Mouse (Mus musculus) left cerebral cortex, postnatal 14 days (tissue): ENCODE measurements around the gene Gtf2i. TPM values are rescaled to one million over a fixed set of nuclear protein-coding genes. Genes with fewer than 3 reads are reported as not detected.

ENCODE experiments used
- DNase-seq, 2 experiments: peaks; one replicate each; pipeline ENCODE4 v3.0.0; 2021 to 2022; ENCODE audit warnings: low spot score in 2 of 2, mixed read lengths in 1 of 2
- intact Hi-C: fragments of 180-260 bp; cut with DNase I; formaldehyde crosslinking; loops from one replicate; pipeline ENCODE4 v1.15.1; 2025
- total RNA-seq, 2 experiments: library from RNA; stranded (reverse); gene quantifications; 2 replicates each; pipeline ENCODE4 v1.2.3; 2021

The Gtf2i gene
- total RNA-seq, 2 experiments from 2014 or later, result 205 to 240 TPM

GRCm38 (mm10) chr5:134289935-134290560, 24.5 kb downstream of the Gtf2i start:
- intact Hi-C loops, result no loop called here

GRCm38 (mm10) chr5:134288071-134288470, 26.5 kb downstream of the Gtf2i start:
- intact Hi-C loops, result no loop called here
- no peak for DNase-seq

More at GRCm38 (mm10) chr5:134289935-134290560, 24.5 kb downstream of the Gtf2i start:
- no peak for DNase-seq

GRCm38 (mm10) chr5:134284921-134285320, 29.6 kb downstream of the Gtf2i start:
- intact Hi-C loops, result no loop called here
- peak; percentile 41 to 79 for DNase-seq

GRCm38 (mm10) chr5:134282603-134283002, 32.0 kb downstream of the Gtf2i start:
- DNase-seq, result no peak
- intact Hi-C loops, result no loop called here

- DNase-seq, result no peak
- intact Hi-C loops, result no loop called here
These were observed 32.5 kb downstream of the Gtf2i start for GRCm38 (mm10) chr5:134282076-134282475.

- DNase-seq, result no peak
- intact Hi-C loops, result no loop called here
These were observed 35.2 kb downstream of the Gtf2i start for GRCm38 (mm10) chr5:134279371-134279770.

GRCm38 (mm10) chr5:134277109-134277508, 37.5 kb downstream of the Gtf2i start:
- intact Hi-C loops, result no loop called here

GRCm38 (mm10) chr5:134275556-134275955, 39.0 kb downstream of the Gtf2i start:
- no peak for DNase-seq

More at GRCm38 (mm10) chr5:134277109-134277508, 37.5 kb downstream of the Gtf2i start:
- DNase-seq, result no peak

GRCm38 (mm10) chr5:134275021-134275420, 39.5 kb downstream of the Gtf2i start:
- DNase-seq, result peak in 1 of 2 experiments; percentile 69
- intact Hi-C loops, result no loop called here

More at GRCm38 (mm10) chr5:134275556-134275955, 39.0 kb downstream of the Gtf2i start:
- intact Hi-C loops, result no loop called here

- intact Hi-C loops, result no loop called here
- DNase-seq, result no peak
These were observed 40.8 kb downstream of the Gtf2i start for GRCm38 (mm10) chr5:134273761-134274160.

GRCm38 (mm10) chr5:134272761-134273160, 41.8 kb downstream of the Gtf2i start:
- DNase-seq, result no peak
- intact Hi-C loops, result no loop called here

- intact Hi-C loops, result no loop called here
These were observed 43.1 kb downstream of the Gtf2i start for GRCm38 (mm10) chr5:134271421-134271820.

GRCm38 (mm10) chr5:134270566-134270965, 44.0 kb downstream of the Gtf2i start:
- intact Hi-C loops, result no loop called here
- no peak for DNase-seq

More at GRCm38 (mm10) chr5:134271421-134271820, 43.1 kb downstream of the Gtf2i start:
- no peak for DNase-seq

GRCm38 (mm10) chr5:134269751-134270150, 44.8 kb downstream of the Gtf2i start:
- intact Hi-C loops, result no loop called here
- DNase-seq, result no peak

GRCm38 (mm10) chr5:134268751-134269150, 45.8 kb downstream of the Gtf2i start:
- intact Hi-C loops, result no loop called here

GRCm38 (mm10) chr5:134266404-134266803, 48.2 kb downstream of the Gtf2i start:
- intact Hi-C loops, result no loop called here
- no peak for DNase-seq

More at GRCm38 (mm10) chr5:134268751-134269150, 45.8 kb downstream of the Gtf2i start:
- DNase-seq, result no peak

GRCm38 (mm10) chr5:134265890-134266289, 48.7 kb downstream of the Gtf2i start:
- intact Hi-C loops, result no loop called here

GRCm38 (mm10) chr5:134260001-134260636, 54.4 kb downstream of the Gtf2i start:
- intact Hi-C loops, result no loop called here
- DNase-seq, result no peak

More at GRCm38 (mm10) chr5:134265890-134266289, 48.7 kb downstream of the Gtf2i start:
- DNase-seq, result no peak

GRCm38 (mm10) chr5:134258934-134259333, 55.6 kb downstream of the Gtf2i start:
- no peak for DNase-seq
- intact Hi-C loops, result loop anchor here (10.0 kb wide), 1 partner anchor 86 kb away; no protein-coding TSS in a partner anchor

- DNase-seq, result no peak
- intact Hi-C loops, result loop anchor here (10.0 kb wide), 1 partner anchor 86 kb away; no protein-coding TSS in a partner anchor
These were observed 56.2 kb downstream of the Gtf2i start for GRCm38 (mm10) chr5:134258395-134258794.
